Mouse (Mus musculus): ENCODE data around the gene Zfp867. TPM values are rescaled to one million over a fixed set of nuclear protein-coding genes. Genes with fewer than 3 reads are reported as not detected.

Gene Zfp867
- polyA plus RNA-seq, 1 experiment from 2014 or later, result 3.4 TPM

DNA sequence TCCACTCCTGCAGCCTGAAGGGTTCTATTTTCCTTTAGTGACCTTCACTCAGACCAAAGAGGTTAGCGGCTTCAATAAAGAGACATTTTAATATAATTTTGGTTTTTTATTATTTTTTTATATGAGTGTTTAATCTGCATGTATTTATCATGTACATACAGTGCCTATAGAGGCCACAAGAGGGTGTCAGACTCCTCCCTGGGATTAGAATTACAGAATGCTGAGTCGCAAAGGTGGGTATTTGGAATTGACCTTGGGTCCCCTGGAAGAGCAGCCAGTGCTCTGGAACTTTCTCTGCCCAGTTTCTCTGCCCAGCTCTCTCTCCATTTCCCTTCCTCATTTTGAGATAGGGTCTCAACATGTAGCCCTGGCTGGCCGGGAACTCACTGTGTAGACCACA is 41.3 kb upstream of the Zfp867 start:
- Histone ChIP-seq H3K36me3 (ENCODE audit: control insufficient read depth, insufficient read depth, low read length) (no peaks in the 10 kb centered on the region), H3K9me3 (ENCODE audit: control insufficient read depth, low read length) (no peaks in the 10 kb centered on the region), H3K27ac (replicated peaks) (no peak overlapping the region), H3K4me1 (replicated peaks; ENCODE audit: control insufficient read depth, insufficient read depth) (no peaks in the 10 kb centered on the region), H3K4me3 (ENCODE audit: low read depth, low read length) (no peak overlapping the region), H3K9ac (ENCODE audit: low read length) (no peak overlapping the region), H3K27me3 (ENCODE audit: control insufficient read depth, insufficient read depth, low read length) (no peaks in the 10 kb centered on the region), H3K4me2 (replicated peaks; ENCODE audit: low read depth) (no peak overlapping the region)
- ATAC-seq (ENCODE audit: low FRiP score, low TSS enrichment) (no peak), DNase-seq (ENCODE audit: low spot score) (no peak)
- peak; percentile 59 for TF ChIP-seq CTCF (IDR thresholded peaks at IDR 0.05; ENCODE audit: low read depth)
- TF ChIP-seq EP300 (optimal IDR thresholded peaks at IDR 0.05), result no peak
- 77% methylated on average over 3 of the region's 3 CpGs for WGBS

DNA sequence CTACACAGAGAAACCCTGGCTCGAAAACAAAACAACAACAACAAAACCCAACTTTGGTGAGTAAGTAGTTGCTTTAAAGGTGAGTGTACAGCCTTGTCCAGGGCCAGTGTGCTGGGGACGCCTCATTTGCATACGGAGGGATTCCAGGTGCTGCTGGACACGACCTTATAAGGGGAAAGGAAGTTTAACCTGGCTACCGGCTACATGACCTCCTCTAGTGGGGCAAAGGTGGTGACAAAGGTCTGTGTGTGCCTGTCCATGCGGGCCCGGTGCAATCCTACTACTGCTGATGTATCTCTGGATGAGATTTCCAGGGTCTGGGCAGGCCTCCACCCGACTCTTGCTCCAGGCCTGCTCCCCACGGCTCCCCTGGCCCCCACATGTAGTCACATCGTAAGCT is 40.5 kb upstream of the Zfp867 start:
- no peaks in the 10 kb centered on the region for H3K9me3 ChIP-seq (ENCODE audit: control insufficient read depth, low read length)
- ATAC-seq (ENCODE audit: low FRiP score, low TSS enrichment) (no peak), DNase-seq (ENCODE audit: low spot score) (no peak)
- H3K27ac ChIP-seq (replicated peaks), result no peak overlapping the region
- H3K27me3 ChIP-seq (ENCODE audit: control insufficient read depth, insufficient read depth, low read length), result no peaks in the 10 kb centered on the region
- H3K36me3 ChIP-seq (ENCODE audit: control insufficient read depth, insufficient read depth, low read length), result no peaks in the 10 kb centered on the region
- H3K9ac ChIP-seq (ENCODE audit: low read length), result no peak overlapping the region
- TF ChIP-seq EP300 (optimal IDR thresholded peaks at IDR 0.05), result no peak
- no peak for TF ChIP-seq CTCF (IDR thresholded peaks at IDR 0.05; ENCODE audit: low read depth)
- no peak overlapping the region for H3K4me2 ChIP-seq (replicated peaks; ENCODE audit: low read depth)
- WGBS, result 86% methylated on average over 10 of the region's 10 CpGs
- H3K4me3 ChIP-seq (ENCODE audit: low read depth, low read length), result no peak overlapping the region
- H3K4me1 ChIP-seq (replicated peaks; ENCODE audit: control insufficient read depth, insufficient read depth), result no peaks in the 10 kb centered on the region

DNA sequence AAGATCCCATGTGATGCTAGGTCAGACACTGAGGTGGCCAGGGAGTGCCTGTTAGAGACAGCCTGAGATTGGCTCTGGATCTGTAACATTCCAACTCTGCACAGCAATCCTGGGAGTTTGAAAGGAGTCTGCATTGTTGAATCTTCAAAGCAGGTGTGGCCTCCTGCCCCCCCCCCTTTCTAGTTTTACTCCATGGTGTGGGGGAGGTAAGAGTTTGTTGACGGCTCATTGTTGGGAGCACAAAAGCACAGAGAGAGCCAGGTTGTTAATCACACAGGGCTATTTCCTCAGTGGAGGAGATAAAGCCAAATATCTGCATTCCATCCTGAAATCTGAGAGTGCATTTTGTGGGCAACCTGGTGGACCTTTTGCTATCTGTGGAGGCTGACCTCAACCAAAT is 39.3 kb upstream of the Zfp867 start:
- 67% methylated on average over 1 of the region's 1 CpGs for WGBS
- no peak overlapping the region for H3K4me3 ChIP-seq (ENCODE audit: low read depth, low read length)

DNA sequence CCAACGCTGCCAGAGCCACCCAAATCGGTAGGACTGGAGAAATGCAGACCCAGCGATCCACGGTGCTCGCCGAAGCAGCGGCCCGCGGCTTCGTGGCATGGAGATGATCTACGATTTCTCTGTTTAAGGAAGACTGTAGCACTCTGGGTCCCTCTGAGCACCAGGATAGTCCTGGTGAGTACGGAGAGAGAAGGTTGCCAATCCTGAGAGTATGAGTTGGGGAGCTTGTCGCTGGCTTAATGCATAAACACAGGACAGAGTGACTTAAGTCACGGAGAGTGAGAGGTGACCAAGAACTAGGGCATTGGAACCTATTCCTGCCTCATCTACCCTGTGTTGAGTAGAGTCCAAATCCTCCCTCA is 34.4 kb upstream of the Zfp867 start:
- Histone ChIP-seq H3K9ac (ENCODE audit: low read length) (peak overlapping the region; percentile 94), H3K4me1 (replicated peaks; ENCODE audit: control insufficient read depth, insufficient read depth) (peaks cover 6% of the 10 kb centered on the region; the same call in 1 of the 2 replicates), H3K4me3 (ENCODE audit: low read depth, low read length) (peak overlapping the region; percentile 88), H3K4me2 (replicated peaks; ENCODE audit: low read depth) (peak overlapping the region; percentile 84), H3K27me3 (ENCODE audit: control insufficient read depth, insufficient read depth, low read length) (no peaks in the 10 kb centered on the region), H3K9me3 (ENCODE audit: control insufficient read depth, low read length) (no peaks in the 10 kb centered on the region), H3K27ac (replicated peaks) (peak overlapping the region; percentile 88), H3K36me3 (ENCODE audit: control insufficient read depth, insufficient read depth, low read length) (peaks cover 9% of the 10 kb centered on the region; the same call in 1 of the 2 replicates)
- DNase-seq (ENCODE audit: low spot score), result no peak
- TF ChIP-seq EP300 (optimal IDR thresholded peaks at IDR 0.05), result no peak
- WGBS, result 2% methylated on average over 14 of the region's 14 CpGs
- peak; percentile 3; the same call in 1 of the 2 replicates for ATAC-seq (ENCODE audit: low FRiP score, low TSS enrichment)

More for the DNA sequence above, 39.3 kb upstream of the Zfp867 start:
- no peak for DNase-seq (ENCODE audit: low spot score)
- no peak overlapping the region for H3K9ac ChIP-seq (ENCODE audit: low read length)
- ATAC-seq (ENCODE audit: low FRiP score, low TSS enrichment), result no peak
- H3K4me2 ChIP-seq (replicated peaks; ENCODE audit: low read depth), result no peak overlapping the region
- TF ChIP-seq CTCF (IDR thresholded peaks at IDR 0.05; ENCODE audit: low read depth) (no peak), EP300 (optimal IDR thresholded peaks at IDR 0.05) (no peak)
- no peaks in the 10 kb centered on the region for H3K27me3 ChIP-seq (ENCODE audit: control insufficient read depth, insufficient read depth, low read length)
- no peak overlapping the region for H3K27ac ChIP-seq (replicated peaks)
- H3K9me3 ChIP-seq (ENCODE audit: control insufficient read depth, low read length), result no peaks in the 10 kb centered on the region
- peaks cover 6% of the 10 kb centered on the region; the same call in 1 of the 2 replicates for H3K4me1 ChIP-seq (replicated peaks; ENCODE audit: control insufficient read depth, insufficient read depth)
- H3K36me3 ChIP-seq (ENCODE audit: control insufficient read depth, insufficient read depth, low read length), result no peaks in the 10 kb centered on the region

DNA sequence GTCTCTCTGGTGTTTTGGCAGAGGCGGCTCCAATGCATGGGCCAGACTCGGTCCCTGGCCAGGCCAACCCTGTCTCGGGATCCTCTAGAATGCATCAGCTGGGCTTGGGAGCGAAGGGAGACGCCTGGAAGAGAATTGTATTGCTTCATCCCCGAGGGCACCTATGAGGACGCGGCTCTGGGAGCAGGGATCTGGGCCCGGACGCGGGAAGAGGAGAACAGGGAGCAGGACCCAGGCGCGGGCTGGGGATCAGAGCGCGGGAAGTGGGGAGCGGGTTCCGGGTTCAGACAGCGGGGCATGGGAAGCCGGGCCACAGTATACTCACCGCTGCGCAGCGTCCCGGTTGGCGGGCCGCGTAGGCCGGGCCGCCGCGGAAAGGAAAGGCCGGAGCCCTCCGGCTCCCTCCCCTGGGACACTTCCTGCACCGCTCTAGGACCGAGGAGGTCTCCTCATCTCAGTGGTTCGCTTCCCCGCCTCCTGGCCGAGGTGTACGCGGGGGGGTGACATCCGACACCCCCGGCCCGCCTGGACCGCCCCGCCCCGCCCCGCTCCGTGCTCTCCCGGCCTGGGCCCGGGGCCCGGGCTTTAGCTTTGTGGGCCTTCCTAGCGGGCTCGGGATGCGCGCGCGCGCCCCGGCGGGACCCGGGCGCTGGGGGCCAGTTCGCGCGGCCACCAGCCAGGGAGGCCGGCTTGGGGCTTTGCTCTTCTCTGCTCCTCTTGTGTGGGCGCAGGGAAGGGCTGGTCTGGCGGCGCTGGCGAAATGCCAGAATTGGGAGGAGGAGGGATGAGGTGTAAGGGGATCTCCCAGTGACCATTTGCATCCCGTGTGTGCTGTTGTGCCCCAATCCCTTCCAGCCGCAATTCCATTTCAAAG is 33.8 kb upstream of the Zfp867 start:
- H3K9me3 ChIP-seq (ENCODE audit: control insufficient read depth, low read length), result no peaks in the 10 kb centered on the region
- peak overlapping the region; percentile 88 for H3K4me3 ChIP-seq (ENCODE audit: low read depth, low read length)
- WGBS, result under 1% methylated on average over 51 of the region's 71 CpGs
- peaks cover 9% of the 10 kb centered on the region; the same call in 1 of the 2 replicates for H3K36me3 ChIP-seq (ENCODE audit: control insufficient read depth, insufficient read depth, low read length)
- H3K27me3 ChIP-seq (ENCODE audit: control insufficient read depth, insufficient read depth, low read length), result no peaks in the 10 kb centered on the region
- peak; percentile 91 for DNase-seq (ENCODE audit: low spot score)
- H3K27ac ChIP-seq (replicated peaks), result peak overlapping the region; percentile 88
- peak overlapping the region; percentile 84 for H3K4me2 ChIP-seq (replicated peaks; ENCODE audit: low read depth)
- peak; percentile 6; the same call in 1 of the 2 replicates for TF ChIP-seq CTCF (IDR thresholded peaks at IDR 0.05; ENCODE audit: low read depth)
- TF ChIP-seq EP300 (optimal IDR thresholded peaks at IDR 0.05), result no peak
- peak overlapping the region; percentile 94 for H3K9ac ChIP-seq (ENCODE audit: low read length)
- peaks cover 6% of the 10 kb centered on the region; the same call in 1 of the 2 replicates for H3K4me1 ChIP-seq (replicated peaks; ENCODE audit: control insufficient read depth, insufficient read depth)
- peak; percentile 93 for ATAC-seq (ENCODE audit: low FRiP score, low TSS enrichment)

DNA sequence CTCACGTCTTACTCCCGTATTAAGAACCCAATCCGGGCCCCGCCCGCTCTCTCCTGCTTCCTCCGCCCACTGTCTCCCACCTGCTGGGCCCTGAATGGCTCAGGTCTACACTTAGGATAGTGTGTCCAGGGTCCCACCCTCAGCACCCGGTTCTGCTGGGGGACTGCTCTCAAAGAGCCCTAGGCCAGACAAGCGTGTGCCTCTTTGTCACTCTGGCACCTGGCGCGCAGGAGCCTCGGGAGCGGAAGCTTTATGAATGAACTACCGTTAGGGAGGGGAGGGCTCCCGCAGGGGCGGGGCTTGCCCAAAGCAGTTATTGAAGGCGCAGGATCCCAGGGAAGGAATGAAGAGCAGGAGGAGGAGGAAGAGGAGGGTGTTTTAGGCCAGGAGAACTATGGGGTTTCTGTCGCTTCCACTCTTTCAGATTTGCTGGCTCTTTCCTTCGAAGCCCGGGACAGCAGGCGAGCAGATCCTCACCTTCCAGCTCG is 33.1 kb upstream of the Zfp867 start:
- Histone ChIP-seq H3K36me3 (ENCODE audit: control insufficient read depth, insufficient read depth, low read length) (peaks cover 14% of the 10 kb centered on the region; the same call in 1 of the 2 replicates), H3K4me1 (replicated peaks; ENCODE audit: control insufficient read depth, insufficient read depth) (peaks cover 6% of the 10 kb centered on the region; the same call in 1 of the 2 replicates), H3K27me3 (ENCODE audit: control insufficient read depth, insufficient read depth, low read length) (no peaks in the 10 kb centered on the region), H3K4me3 (ENCODE audit: low read depth, low read length) (peak overlapping the region; percentile 88), H3K9me3 (ENCODE audit: control insufficient read depth, low read length) (no peaks in the 10 kb centered on the region), H3K9ac (ENCODE audit: low read length) (peak overlapping the region; percentile 94), H3K27ac (replicated peaks) (peak overlapping the region; percentile 88), H3K4me2 (replicated peaks; ENCODE audit: low read depth) (peak overlapping the region; percentile 84)
- peak; percentile 76 for DNase-seq (ENCODE audit: low spot score)
- ATAC-seq (ENCODE audit: low FRiP score, low TSS enrichment), result peak; percentile 25
- TF ChIP-seq EP300 (optimal IDR thresholded peaks at IDR 0.05) (no peak), CTCF (IDR thresholded peaks at IDR 0.05; ENCODE audit: low read depth) (no peak)
- under 1% methylated on average over 21 of the region's 21 CpGs for WGBS

All from stomach, postnatal 0 days (tissue).